Mouse (Mus musculus) lung, embryonic 14.5 days (tissue): ENCODE measurements around the gene Crim1. TPM values are rescaled to one million over a fixed set of nuclear protein-coding genes. Genes with fewer than 3 reads are reported as not detected.

Experiments
- ATAC-seq: fragments of 200-750 bp; cut with Nextera tagmentation; 2 replicates; pipeline ENCODE4 v1.8.0; 2017; ENCODE audit warnings: mild to moderate bottlenecking, moderate TSS enrichment, moderate library complexity; ENCODE audit not compliant: insufficient read depth
- DNase-seq: peaks from one replicate; pipeline ENCODE4 v3.0.0-alpha.2; 2015
- H3K27ac ChIP-seq: fragments of 300-500 bp; sonication (generic); 2 replicates; pipeline ENCODE4 v1.5.1; 2014; ENCODE audit warnings: low read depth, mild to moderate bottlenecking, moderate library complexity
- H3K27me3 ChIP-seq: fragments of 300-500 bp; sonication (generic); 2 replicates; pipeline ENCODE4 v1.6.1; 2014; ENCODE audit warnings: low read length, control low read depth; ENCODE audit not compliant: insufficient read depth
- H3K36me3 ChIP-seq: fragments of 300-500 bp; sonication (generic); 2 replicates; pipeline ENCODE4 v1.6.1; 2014; ENCODE audit warnings: control low read depth; ENCODE audit not compliant: insufficient read depth
- H3K4me1 ChIP-seq: fragments of 300-500 bp; sonication (generic); 2 replicates; pipeline ENCODE4 v1.6.1; 2014; ENCODE audit warnings: antibody characterized with exemption, control low read depth; ENCODE audit not compliant: insufficient read depth
- H3K4me2 ChIP-seq: fragments of 300-500 bp; sonication (generic); 2 replicates; pipeline ENCODE4 v1.6.1; 2014; ENCODE audit warnings: mild to moderate bottlenecking
- H3K4me3 ChIP-seq: fragments of 300-500 bp; sonication (generic); 2 replicates; pipeline ENCODE4 v1.5.1; 2014; ENCODE audit warnings: low read depth, low read length
- H3K9ac ChIP-seq: fragments of 300-500 bp; sonication (generic); 2 replicates; pipeline ENCODE4 v1.6.1; 2014
- H3K9me3 ChIP-seq: fragments of 300-500 bp; sonication (generic); 2 replicates; pipeline ENCODE4 v1.6.1; 2016; ENCODE audit warnings: low read depth, low read length, control low read depth
- CTCF ChIP-seq: IDR thresholded peaks from 2 replicates; pipeline ENCODE4 v1.5.1; 2016; ENCODE audit warnings: antibody characterized with exemption, low read depth
- WGBS: fragments of 180-500 bp; shearing (Covaris S2); extraction: QIAGEN DNeasy Blood & Tissue Kit; methylation state at CpG from one replicate; pipeline ENCODE4 v1.1.7; 2014; 5-methylcytosine and 5-hydroxymethylcytosine counted together
- polyA plus RNA-seq: library from polyadenylated mRNA; unstranded; fragments of >200 nt; fragmentation: Nextera tagmentation; extraction: Ambion mirVana; gene quantifications from 2 replicates; pipeline ENCODE4 v1.2.1, GENCODE M21; 2014

The Crim1 gene
- polyA plus RNA-seq, 1 experiment from 2014 or later: 5.7 TPM

GRCm38 (mm10) chr17:78233873-78234272 lies 33.8 kb downstream of the Crim1 start:
- no peak for DNase-seq
- no peak for TF ChIP-seq CTCF
- Histone ChIP-seq H3K4me1 (no peaks in the 10 kb centered on the region; the same call in 1 of the 2 replicates), H3K4me2 (no peak overlapping the region), H3K27ac (no peak overlapping the region), H3K9ac (no peak overlapping the region), H3K9me3 (no peaks in the 10 kb centered on the region), H3K27me3 (no peaks in the 10 kb centered on the region), H3K4me3 (no peak overlapping the region), H3K36me3 (no peaks in the 10 kb centered on the region)
- WGBS: 68% methylated on average over 6 of the region's 6 CpGs
- ATAC-seq: no peak

DNA sequence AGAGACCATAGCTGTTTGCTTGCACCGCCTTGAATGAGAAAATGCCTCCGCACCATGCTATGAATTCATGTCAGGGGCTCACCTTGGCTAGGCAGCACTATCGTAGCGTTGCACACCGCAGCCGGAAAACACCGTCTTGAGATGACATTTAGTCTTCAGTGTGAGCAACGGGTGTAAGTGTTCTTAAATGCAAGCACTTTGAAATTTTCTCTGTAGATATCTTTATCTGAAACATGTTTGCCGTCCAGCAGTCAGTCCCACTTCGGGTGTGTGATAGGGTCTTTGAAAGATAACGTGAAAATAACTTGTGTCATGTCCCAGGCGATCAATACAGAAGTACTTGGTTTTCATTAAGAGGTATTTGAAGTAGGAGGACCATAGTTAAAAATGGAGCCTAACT lies 36.1 kb downstream of the Crim1 start:
- H3K9ac ChIP-seq: no peak overlapping the region
- 50% methylated on average over 12 of the region's 12 CpGs for WGBS
- H3K27ac ChIP-seq: no peak overlapping the region
- ATAC-seq: no peak
- H3K4me1 ChIP-seq: no peaks in the 10 kb centered on the region; the same call in 1 of the 2 replicates
- no peaks in the 10 kb centered on the region for H3K9me3 ChIP-seq
- TF ChIP-seq CTCF: no peak
- H3K36me3 ChIP-seq: no peaks in the 10 kb centered on the region
- no peak overlapping the region for H3K4me2 ChIP-seq
- H3K27me3 ChIP-seq: no peaks in the 10 kb centered on the region
- no peak for DNase-seq
- no peak overlapping the region for H3K4me3 ChIP-seq

- Histone ChIP-seq H3K4me2 (no peak overlapping the region), H3K9me3 (no peaks in the 10 kb centered on the region), H3K9ac (no peak overlapping the region), H3K36me3 (no peaks in the 10 kb centered on the region), H3K4me1 (no peaks in the 10 kb centered on the region), H3K4me3 (no peak overlapping the region), H3K27me3 (no peaks in the 10 kb centered on the region), H3K27ac (no peak overlapping the region)
- ATAC-seq (no peak), DNase-seq (no peak)
- WGBS: 93% methylated on average over 13 of the region's 13 CpGs
- no peak for TF ChIP-seq CTCF
Measured at GRCm38 (mm10) chr17:78237954-78238353, 37.9 kb downstream of the Crim1 start.

GRCm38 (mm10) chr17:78240161-78240560 lies 40.1 kb downstream of the Crim1 start:
- WGBS: 91% methylated on average over 4 of the region's 4 CpGs
- ATAC-seq: no peak

GRCm38 (mm10) chr17:78241238-78241637 lies 41.2 kb downstream of the Crim1 start:
- Histone ChIP-seq H3K4me1 (no peaks in the 10 kb centered on the region), H3K9ac (no peak overlapping the region), H3K4me2 (no peak overlapping the region), H3K36me3 (no peaks in the 10 kb centered on the region), H3K4me3 (no peak overlapping the region), H3K27ac (no peak overlapping the region), H3K27me3 (no peaks in the 10 kb centered on the region), H3K9me3 (no peaks in the 10 kb centered on the region)
- DNase-seq (no peak), ATAC-seq (no peak)
- TF ChIP-seq CTCF: no peak
- 27% methylated on average over 7 of the region's 7 CpGs for WGBS

More at GRCm38 (mm10) chr17:78240161-78240560, 40.1 kb downstream of the Crim1 start:
- Histone ChIP-seq H3K4me2 (no peak overlapping the region), H3K4me3 (no peak overlapping the region), H3K4me1 (no peaks in the 10 kb centered on the region), H3K27ac (no peak overlapping the region), H3K36me3 (no peaks in the 10 kb centered on the region), H3K27me3 (no peaks in the 10 kb centered on the region), H3K9ac (no peak overlapping the region), H3K9me3 (no peaks in the 10 kb centered on the region)
- no peak for DNase-seq
- TF ChIP-seq CTCF: no peak

- Histone ChIP-seq H3K27me3 (no peaks in the 10 kb centered on the region), H3K27ac (no peak overlapping the region), H3K9ac (no peak overlapping the region), H3K4me2 (no peak overlapping the region), H3K4me1 (peaks cover 3% of the 10 kb centered on the region), H3K9me3 (no peaks in the 10 kb centered on the region), H3K4me3 (no peak overlapping the region), H3K36me3 (no peaks in the 10 kb centered on the region)
- no peak for TF ChIP-seq CTCF
- DNase-seq (no peak), ATAC-seq (no peak)
- WGBS: 60% methylated on average over 6 of the region's 6 CpGs
Measured at GRCm38 (mm10) chr17:78244752-78245151, 44.7 kb downstream of the Crim1 start.

DNA sequence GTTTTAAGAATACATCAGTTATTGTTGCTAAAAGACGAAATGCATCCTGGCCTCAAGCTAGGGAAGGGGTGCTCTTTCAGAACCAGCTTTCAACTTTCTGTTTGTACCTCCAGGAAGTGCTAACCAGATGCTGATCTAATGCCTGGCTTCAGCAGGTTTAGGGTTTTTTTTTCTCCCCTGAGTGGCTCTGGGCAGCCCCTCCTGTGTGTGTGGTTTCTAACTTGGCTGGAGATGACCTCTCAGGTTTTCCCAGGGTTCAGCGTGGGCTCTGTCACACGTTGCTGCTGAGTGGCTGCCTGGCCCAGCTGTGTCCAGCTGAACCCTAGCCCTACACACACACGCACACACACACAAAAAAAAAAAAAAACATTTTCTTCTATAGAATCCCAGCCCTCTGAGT lies 45.4 kb downstream of the Crim1 start:
- Histone ChIP-seq H3K4me1 (peaks cover 8% of the 10 kb centered on the region), H3K36me3 (no peaks in the 10 kb centered on the region), H3K4me2 (no peak overlapping the region), H3K27ac (no peak overlapping the region), H3K9ac (no peak overlapping the region), H3K4me3 (no peak overlapping the region), H3K27me3 (no peaks in the 10 kb centered on the region), H3K9me3 (no peaks in the 10 kb centered on the region)
- 56% methylated on average over 4 of the region's 4 CpGs for WGBS
- DNase-seq: no peak
- no peak for TF ChIP-seq CTCF
- ATAC-seq: no peak
